ENCODE assay signal across 11 mouse cellular contexts in genomic region chr13:49156645-49157044, GRCm38 (mm10). TPM values are rescaled to one million over a fixed set of nuclear protein-coding genes. Genes with fewer than 3 reads are reported as not detected.
DNase-seq lines count a peak whose midpoint lies in the region; ATAC-seq and TF ChIP-seq lines count a peak whose summit lies in the region.
"Had no signal": no experiment of that assay in that cellular context is flagged by ENCODE, and none has a peak within 500 bp of the region (broad histone marks: within the 10 kb centered on the region; RNA-seq: fewer than 3 reads in every experiment).

No protein-coding gene starts in this region.

- no peak for ATAC-seq in lung, embryonic 14.5 days (ENCODE audit: insufficient read depth)

- H3K4me1 ChIP-seq in heart, adult 2 months (ENCODE audit: control insufficient read depth, insufficient read depth, low read length), result no peaks in the 10 kb centered on the region
- H3K4me1 ChIP-seq in lung, embryonic 14.5 days (ENCODE audit: insufficient read depth), result no peaks in the 10 kb centered on the region
- H3K4me1 ChIP-seq in ES-Bruce4 (ENCODE audit: control insufficient read depth, insufficient read depth, low read length), result peaks cover 5% of the 10 kb centered on the region
- H3K4me1 ChIP-seq in embryonic fibroblast, embryonic 13.5 days (ENCODE audit: control insufficient read depth, insufficient read depth, low read length), result no peaks in the 10 kb centered on the region
- H3K4me1 ChIP-seq: lung, embryonic 15.5 days had no signal

- H3K27ac ChIP-seq in heart, adult 2 months, result no peak overlapping the region
- no peak overlapping the region for H3K27ac ChIP-seq in lung, embryonic 14.5 days (ENCODE audit: low read depth)
- H3K27ac ChIP-seq in ES-Bruce4 (ENCODE audit: insufficient read depth, low read length), result no peak overlapping the region
- no peak overlapping the region for H3K27ac ChIP-seq in embryonic fibroblast, embryonic 13.5 days (ENCODE audit: insufficient read depth, low read length)
- H3K27ac ChIP-seq: heart, embryonic 10.5 days; lung, embryonic 15.5 days had no signal

- no peak overlapping the region for H3K4me3 ChIP-seq in heart, adult 2 months
- no peak overlapping the region for H3K4me3 ChIP-seq in lung, embryonic 14.5 days (ENCODE audit: low read depth, low read length)
- no peak overlapping the region for H3K4me3 ChIP-seq in ES-Bruce4 (ENCODE audit: low read depth, low read length)
- H3K4me3 ChIP-seq in embryonic fibroblast, embryonic 13.5 days (ENCODE audit: insufficient read depth, low read length), result no peak overlapping the region
- H3K4me3 ChIP-seq: heart, embryonic 10.5 days; lung, embryonic 15.5 days had no signal

- H3K27me3 ChIP-seq in heart, adult 2 months (ENCODE audit: control insufficient read depth, insufficient read depth, low read length), result no peaks in the 10 kb centered on the region
- H3K27me3 ChIP-seq in lung, embryonic 14.5 days (ENCODE audit: insufficient read depth, low read length), result no peaks in the 10 kb centered on the region
- no peaks in the 10 kb centered on the region for H3K27me3 ChIP-seq in ES-Bruce4 (ENCODE audit: control insufficient read depth, insufficient read depth, low read length, poor library complexity, severe bottlenecking)
- H3K27me3 ChIP-seq: lung, embryonic 15.5 days had no signal

- H3K36me3 ChIP-seq in heart, adult 2 months (ENCODE audit: control insufficient read depth, insufficient read depth, low read length), result no peaks in the 10 kb centered on the region
- no peaks in the 10 kb centered on the region for H3K36me3 ChIP-seq in lung, embryonic 14.5 days (ENCODE audit: insufficient read depth)
- no peaks in the 10 kb centered on the region for H3K36me3 ChIP-seq in ES-Bruce4 (ENCODE audit: control insufficient read depth, insufficient read depth, low read length, poor library complexity, severe bottlenecking)
- H3K36me3 ChIP-seq: heart, embryonic 10.5 days; lung, embryonic 15.5 days had no signal

- no peak overlapping the region for H3K9ac ChIP-seq in heart, adult 2 months (ENCODE audit: low read depth, low read length)
- H3K9ac ChIP-seq in lung, embryonic 14.5 days, result no peak overlapping the region
- no peak overlapping the region for H3K9ac ChIP-seq in ES-Bruce4 (ENCODE audit: low read depth, poor library complexity, severe bottlenecking)
- H3K9ac ChIP-seq: lung, embryonic 15.5 days had no signal

- DNase-seq in heart, adult 2 months, result no peak
- no peak for DNase-seq in heart, postnatal 4 days
- no peak for DNase-seq in lung, embryonic 14.5 days
- DNase-seq in lung, postnatal 14 days, result no peak
- DNase-seq in right cerebral cortex, postnatal 25 days, result no peak
- DNase-seq: cerebellum, adult 9-11 months; kidney, adult 8-10 months had no signal

- no peaks in the 10 kb centered on the region for H3K79me2 ChIP-seq in heart, adult 2 months (replicated peaks; ENCODE audit: control insufficient read depth, insufficient read depth, low read length)

- TF ChIP-seq EP300 in heart, adult 2 months (IDR thresholded peaks at IDR 0.05; ENCODE audit: insufficient read depth, low read depth, low read length), result no peak
- TF ChIP-seq EP300 in ES-Bruce4 (IDR thresholded peaks at IDR 0.05; ENCODE audit: insufficient read depth, low read depth, low read length), result no peak

- peak; percentile 53 for TF ChIP-seq CTCF in heart, adult 2 months (IDR thresholded peaks at IDR 0.05)
- peak; percentile 53 for TF ChIP-seq CTCF in lung, embryonic 14.5 days (IDR thresholded peaks at IDR 0.05; ENCODE audit: low read depth)
- TF ChIP-seq CTCF in ES-Bruce4 (IDR thresholded peaks at IDR 0.05; ENCODE audit: low read depth, low read length), result peak; percentile 43
- TF ChIP-seq CTCF in embryonic fibroblast, embryonic 13.5 days (IDR thresholded peaks at IDR 0.05; ENCODE audit: borderline replicate concordance, insufficient read depth, low read length), result peak; percentile 6; the same call in 1 of the 2 replicates

- no peak overlapping the region for H3K4me2 ChIP-seq in lung, embryonic 14.5 days
- H3K4me2 ChIP-seq: lung, embryonic 15.5 days had no signal

- no peak for TF ChIP-seq POLR2A in heart, adult 2 months (IDR thresholded peaks at IDR 0.05; ENCODE audit: insufficient read depth, low read depth, low read length)
- TF ChIP-seq POLR2A in ES-Bruce4 (IDR thresholded peaks at IDR 0.05; ENCODE audit: insufficient read depth, low read length), result no peak
- no peak for TF ChIP-seq POLR2A in embryonic fibroblast, embryonic 13.5 days (IDR thresholded peaks at IDR 0.05; ENCODE audit: low read depth, low read length)

- intact Hi-C loops in heart, adult 2 months (cut with DNase I), result no loop called here

- no peaks in the 10 kb centered on the region for H3K9me3 ChIP-seq in lung, embryonic 14.5 days (ENCODE audit: low read depth, low read length)
- no peaks in the 10 kb centered on the region; the same call in 1 of the 2 replicates for H3K9me3 ChIP-seq in ES-Bruce4 (replicated peaks; ENCODE audit: control insufficient read depth, insufficient read depth, low read length, poor library complexity, severe bottlenecking)
- H3K9me3 ChIP-seq: heart, embryonic 10.5 days; lung, embryonic 15.5 days had no signal

- WGBS in heart, adult 2 months, result 70% methylated on average over 4 of the region's 4 CpGs
- 65% methylated on average over 4 of the region's 4 CpGs for WGBS in lung, embryonic 14.5 days

RNA-seq across cellular contexts. Expression of gene Wnk2, which starts 8.8 kb away (rescaled TPM):
- total RNA-seq in heart, adult 2 months (2021), result 10 to 100 TPM; 66.7 to 79.4 TPM
- polyA plus RNA-seq in heart, adult 2 months (2012; rRNA removed), result 28.7 and 30.9 TPM in 2 replicates
- total RNA-seq in heart, postnatal 4 days (2021), result 10 to 100 TPM; 22.3 to 25.0 TPM
- 1.5 and 1.8 TPM in 2 replicates for polyA plus RNA-seq in lung, embryonic 14.5 days (2014; fragmentation: Nextera tagmentation; extraction: Ambion mirVana)
- 6.1 and 7.9 TPM in 2 replicates for polyA plus RNA-seq in ES-Bruce4 (2011; ENCODE audit: insufficient read depth, insufficient read length, low read depth, missing spikeins)
- polyA plus RNA-seq in embryonic fibroblast, embryonic 13.5 days (2011; ENCODE audit: insufficient read length, low read depth, missing spikeins), result not detected in 2 replicates

RNA-seq across cellular contexts. Expression of gene Ninj1, which starts 30.6 kb away (rescaled TPM):
- 100 to 1,000 TPM; 108 to 152 TPM for total RNA-seq in heart, adult 2 months (2021)
- polyA plus RNA-seq in heart, adult 2 months (2012; rRNA removed), result 157 and 220 TPM in 2 replicates
- total RNA-seq in heart, postnatal 4 days (2021), result 10 to 100 TPM; 51.3 to 53.5 TPM
- polyA plus RNA-seq in lung, embryonic 14.5 days (2014; fragmentation: Nextera tagmentation; extraction: Ambion mirVana), result 39.4 and 44.2 TPM in 2 replicates
- polyA plus RNA-seq in ES-Bruce4 (2011; ENCODE audit: insufficient read depth, insufficient read length, low read depth, missing spikeins), result 30.0 and 37.7 TPM in 2 replicates
- 27.6 and 28.6 TPM in 2 replicates for polyA plus RNA-seq in embryonic fibroblast, embryonic 13.5 days (2011; ENCODE audit: insufficient read length, low read depth, missing spikeins)

RNA-seq across cellular contexts. Expression of gene Card19, which starts 59.2 kb away (rescaled TPM):
- 100 to 1,000 TPM; 138 to 184 TPM for total RNA-seq in heart, adult 2 months (2021)
- polyA plus RNA-seq in heart, adult 2 months (2012; rRNA removed), result 179 and 234 TPM in 2 replicates
- 100 to 1,000 TPM; 103 to 108 TPM for total RNA-seq in heart, postnatal 4 days (2021)
- polyA plus RNA-seq in lung, embryonic 14.5 days (2014; fragmentation: Nextera tagmentation; extraction: Ambion mirVana), result 46.8 and 47.9 TPM in 2 replicates
- 21.6 and 22.1 TPM in 2 replicates for polyA plus RNA-seq in ES-Bruce4 (2011; ENCODE audit: insufficient read depth, insufficient read length, low read depth, missing spikeins)
- 28.1 and 30.4 TPM in 2 replicates for polyA plus RNA-seq in embryonic fibroblast, embryonic 13.5 days (2011; ENCODE audit: insufficient read length, low read depth, missing spikeins)
